Mouse (Mus musculus): ENCODE measurements at regions not wholly inside any gene's neighbourhood (a gene's known extent, or its start where the extent isn't known, plus 50 kb on each side); places are given as distances from the start of the nearest gene placed in this dataset.
A peak's percentile ranks its signal among the peaks of the same experiment; 100 is the strongest.

DNA sequence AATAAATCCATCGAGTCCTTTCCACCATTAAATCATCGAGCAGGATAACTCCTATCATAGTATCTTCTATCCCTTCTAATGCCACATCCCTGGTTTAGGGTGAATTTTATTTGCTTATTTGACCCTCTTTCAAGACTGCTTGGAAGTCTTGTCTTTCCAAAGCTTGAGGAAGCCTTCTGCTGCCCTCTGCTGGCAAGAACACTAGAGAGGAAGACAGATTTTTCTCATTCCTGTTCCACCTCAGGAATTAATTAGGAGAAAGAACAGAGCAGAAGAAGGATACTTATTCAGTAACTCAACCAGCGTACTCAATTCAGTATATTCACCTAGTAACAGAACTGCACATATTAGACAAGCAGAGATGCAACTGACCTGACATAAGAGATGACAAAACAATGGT is 1005.9 kb downstream of the Basp1 start:
- TF ChIP-seq ZC3H11A (IDR thresholded peaks at IDR 0.05; ENCODE audit: low read depth, low read length) (no peak), E2F4 (IDR thresholded peaks at IDR 0.05; ENCODE audit: insufficient replicate concordance, low read depth, low read length) (no peak), CHD2 (IDR thresholded peaks at IDR 0.05; ENCODE audit: low read length) (no peak), CTCF (conservative IDR thresholded peaks at IDR 0.05 in 1 of 2, IDR thresholded peaks at IDR 0.05 in 1 of 2; ENCODE audit: low read depth in 2 of 2, low read length in 2 of 2) (peak in 1 of 2 experiments; percentile 18; a peak in 1 of 4 replicates), MAZ (IDR thresholded peaks at IDR 0.05; ENCODE audit: low read depth, low read length) (no peak), NELFE (IDR thresholded peaks at IDR 0.05; ENCODE audit: low read depth, low read length) (no peak), EP300 (IDR thresholded peaks at IDR 0.05; ENCODE audit: low read length) (no peak), POLR2A (IDR thresholded peaks at IDR 0.05; ENCODE audit: low read depth, low read length) (no peak), NRF1 (IDR thresholded peaks at IDR 0.05; ENCODE audit: low read depth, low read length) (no peak), ZNF384 (IDR thresholded peaks at IDR 0.05; ENCODE audit: low read depth, low read length) (no peak), TCF12 (IDR thresholded peaks at IDR 0.05; ENCODE audit: low read depth, low read length) (no peak)

All from CH12.LX (cell line).